Mouse (Mus musculus) forebrain, postnatal 0 days (tissue): ENCODE measurements around the gene Calm1. TPM values are rescaled to one million over a fixed set of nuclear protein-coding genes. Genes with fewer than 3 reads are reported as not detected.

ENCODE experiments used
- ATAC-seq: fragments of 200-750 bp; cut with Nextera tagmentation; 2 replicates; pipeline ENCODE4 v1.8.0; 2017; ENCODE audit warnings: mild to moderate bottlenecking, moderate library complexity
- DNase-seq: peaks from one replicate; pipeline ENCODE4 v3.0.0-alpha.2; 2015
- H3K27ac ChIP-seq: fragments of 300-500 bp; sonication (generic); 2 replicates; pipeline ENCODE4 v1.5.1; 2014; ENCODE audit warnings: low read depth, mild to moderate bottlenecking, antibody characterized with exemption, low read length, moderate library complexity, mixed read lengths
- H3K27me3 ChIP-seq: fragments of 300-500 bp; sonication (generic); 2 replicates; pipeline ENCODE4 v1.6.1; 2014; ENCODE audit warnings: mild to moderate bottlenecking, low read length, mixed read lengths; ENCODE audit not compliant: insufficient read depth
- H3K36me3 ChIP-seq: fragments of 300-500 bp; sonication (generic); 2 replicates; pipeline ENCODE4 v1.6.1; 2014; ENCODE audit warnings: mild to moderate bottlenecking, moderate library complexity; ENCODE audit not compliant: insufficient read depth
- H3K4me1 ChIP-seq: fragments of 300-500 bp; sonication (generic); 2 replicates; pipeline ENCODE4 v1.6.1; 2014; ENCODE audit warnings: antibody characterized with exemption; ENCODE audit not compliant: insufficient read depth
- H3K4me2 ChIP-seq: fragments of 300-500 bp; sonication (generic); 2 replicates; pipeline ENCODE4 v1.6.1; 2014; ENCODE audit warnings: low read depth, mild to moderate bottlenecking, moderate library complexity
- H3K4me3 ChIP-seq: fragments of 300-500 bp; sonication (generic); 2 replicates; pipeline ENCODE4 v1.5.1; 2014; ENCODE audit warnings: low read depth, low read length, mixed read lengths
- H3K9ac ChIP-seq: fragments of 300-500 bp; sonication (generic); 2 replicates; pipeline ENCODE4 v1.6.1; 2014; ENCODE audit warnings: mild to moderate bottlenecking
- H3K9me3 ChIP-seq: fragments of 300-500 bp; sonication (generic); 2 replicates; pipeline ENCODE4 v1.6.1; 2016; ENCODE audit warnings: low read length
- CTCF ChIP-seq: sonication (generic); IDR thresholded peaks from 2 replicates; pipeline ENCODE4 v1.5.1; 2016; ENCODE audit warnings: antibody characterized with exemption, control low read depth, low read depth
- WGBS: fragments of 180-500 bp; shearing (Covaris S2); extraction: QIAGEN DNeasy Blood & Tissue Kit; methylation state at CpG from one replicate; pipeline ENCODE4 v1.1.7; 2014; 5-methylcytosine and 5-hydroxymethylcytosine counted together
- polyA plus RNA-seq: library from polyadenylated mRNA; unstranded; fragments of >200 nt; fragmentation: Nextera tagmentation; extraction: Ambion mirVana; gene quantifications from 2 replicates; pipeline ENCODE4 v1.2.1, GENCODE M21; 2015
- total RNA-seq: library from RNA; depleted of rRNA; stranded (reverse); fragments of >200 nt; gene quantifications from 2 replicates; pipeline ENCODE4 v1.2.3, GENCODE M21; 2014

Gene Calm1
- total and polyA plus RNA-seq, 2 experiments from 2014 or later = 1,041 to 4,009 TPM

DNA sequence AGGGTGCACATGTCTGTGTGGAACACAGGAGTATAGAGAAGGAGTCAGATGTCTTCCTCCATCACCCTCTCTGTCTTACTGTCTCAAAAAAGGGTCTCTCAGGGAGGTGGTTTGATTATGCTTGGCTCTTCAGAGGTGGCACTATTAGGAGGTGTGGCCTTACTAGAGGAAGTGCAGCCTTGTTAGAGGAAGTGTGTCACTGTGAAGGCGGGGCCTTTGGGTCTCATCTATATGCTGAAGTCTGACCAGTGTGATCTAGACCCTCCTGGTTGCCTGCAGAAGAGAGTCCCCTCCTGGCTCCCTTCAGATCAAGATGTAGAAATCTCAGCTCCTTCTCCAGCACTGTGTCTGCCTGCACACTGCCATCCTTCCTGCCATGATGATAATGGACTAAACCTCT is 5.1 kb upstream of the Calm1 start:
- 93% methylated on average over 1 of the region's 1 CpGs for WGBS
- no peaks in the 10 kb centered on the region for H3K36me3 ChIP-seq
- no peaks in the 10 kb centered on the region for H3K27me3 ChIP-seq
- TF ChIP-seq CTCF = no peak
- H3K4me2 ChIP-seq = no peak overlapping the region
- no peak overlapping the region for H3K27ac ChIP-seq
- ATAC-seq = no peak
- H3K4me1 ChIP-seq = peaks cover 5% of the 10 kb centered on the region
- H3K9me3 ChIP-seq = no peaks in the 10 kb centered on the region
- H3K9ac ChIP-seq = no peak overlapping the region
- DNase-seq = no peak
- no peak overlapping the region for H3K4me3 ChIP-seq

DNA sequence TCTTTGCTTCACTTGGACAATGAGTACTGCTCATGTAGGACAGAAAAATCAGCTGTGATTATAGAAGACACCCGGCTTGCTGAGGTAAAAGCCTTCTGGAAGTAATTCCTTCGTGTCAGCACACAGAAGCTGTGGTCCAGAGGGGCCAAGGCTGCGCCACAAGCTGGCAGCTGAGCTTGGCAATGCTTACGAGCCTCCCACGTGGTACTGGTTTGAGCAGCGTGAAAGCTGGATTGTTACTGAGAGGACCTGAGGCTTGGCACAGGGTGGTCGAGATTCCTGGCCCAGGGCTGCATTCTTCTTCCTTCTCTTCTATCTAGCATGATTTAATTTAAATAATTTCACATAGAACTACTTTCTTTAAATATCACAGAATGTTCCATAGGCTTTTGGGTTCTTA is 2.4 kb upstream of the Calm1 start:
- H3K4me2 ChIP-seq = no peak overlapping the region
- H3K4me3 ChIP-seq = no peak overlapping the region
- H3K36me3 ChIP-seq = no peaks in the 10 kb centered on the region
- ATAC-seq = no peak
- 46% methylated on average over 7 of the region's 7 CpGs for WGBS
- no peak overlapping the region for H3K27ac ChIP-seq
- peaks cover 5% of the 10 kb centered on the region for H3K4me1 ChIP-seq
- no peak overlapping the region for H3K9ac ChIP-seq
- no peak for DNase-seq
- H3K27me3 ChIP-seq = no peaks in the 10 kb centered on the region
- no peak for TF ChIP-seq CTCF
- H3K9me3 ChIP-seq = no peaks in the 10 kb centered on the region

DNA sequence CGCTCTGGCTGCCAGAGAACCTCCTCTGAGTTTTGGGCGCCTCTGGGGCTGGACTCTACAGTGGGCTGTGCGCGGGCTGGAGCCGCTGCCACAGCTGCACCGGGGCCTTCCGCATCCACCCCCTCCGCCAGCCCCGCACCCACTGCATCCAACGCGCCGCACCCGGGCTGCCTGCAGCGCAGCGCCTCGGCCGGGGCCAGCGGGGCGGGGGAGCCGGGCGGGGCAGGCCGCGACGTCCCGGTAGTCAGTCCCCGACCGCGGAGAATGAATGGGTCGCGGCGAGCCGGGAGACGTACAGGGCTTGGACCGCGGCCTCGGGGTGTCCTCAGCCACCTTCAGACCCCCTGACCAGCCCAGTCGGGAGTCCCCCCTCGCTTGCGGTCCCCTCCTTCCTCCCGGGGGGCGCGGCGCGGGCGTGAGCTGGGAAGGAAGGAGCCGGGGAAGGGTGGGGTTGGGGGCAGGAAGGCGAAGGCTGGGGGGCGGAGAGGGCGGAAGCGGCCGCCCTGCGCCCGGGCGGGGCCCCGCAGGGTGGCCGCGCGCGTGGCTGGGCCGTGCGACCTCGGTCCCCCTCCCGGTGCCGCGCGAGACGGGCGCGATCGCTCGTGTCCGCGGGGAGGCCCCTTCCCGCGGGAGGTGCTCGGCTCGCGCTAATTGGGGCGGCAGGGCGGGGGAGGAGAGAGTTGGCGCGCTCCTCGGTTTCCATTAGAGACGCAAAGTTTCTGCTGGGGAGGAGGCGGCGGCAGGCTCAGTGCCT is 833 bp downstream of the Calm1 start:
- peaks cover 25% of the 10 kb centered on the region for H3K36me3 ChIP-seq
- no peaks in the 10 kb centered on the region for H3K27me3 ChIP-seq
- WGBS = under 1% methylated on average over 58 of the region's 86 CpGs
- H3K27ac ChIP-seq = peak overlapping the region; percentile 94
- peaks cover 14% of the 10 kb centered on the region for H3K4me1 ChIP-seq
- H3K4me3 ChIP-seq = peak overlapping the region; percentile 97
- TF ChIP-seq CTCF = no peak
- peak overlapping the region; percentile 94 for H3K4me2 ChIP-seq
- no peaks in the 10 kb centered on the region for H3K9me3 ChIP-seq
- ATAC-seq = peak; percentile 75
- peak overlapping the region; percentile 96 for H3K9ac ChIP-seq
- DNase-seq = peak; percentile 76

GRCm38 (mm10) chr12:100200645-100201362 is 1.6 kb downstream of the Calm1 start:
- Histone ChIP-seq H3K9ac (peak overlapping the region; percentile 96), H3K4me3 (peak overlapping the region; percentile 97), H3K9me3 (no peaks in the 10 kb centered on the region), H3K4me1 (peaks cover 14% of the 10 kb centered on the region), H3K4me2 (peak overlapping the region; percentile 94), H3K27ac (peak overlapping the region; percentile 94), H3K27me3 (no peaks in the 10 kb centered on the region), H3K36me3 (peaks cover 32% of the 10 kb centered on the region)
- ATAC-seq (peak; percentile 1; the same call in 1 of the 2 replicates), DNase-seq (peak; percentile 45)
- 3% methylated on average over 28 of the region's 29 CpGs for WGBS
- no peak for TF ChIP-seq CTCF

GRCm38 (mm10) chr12:100201363-100201711 is 2.1 kb downstream of the Calm1 start:
- 12% methylated on average over 4 of the region's 4 CpGs for WGBS
- TF ChIP-seq CTCF = no peak
- ATAC-seq = no peak
- peaks cover 14% of the 10 kb centered on the region for H3K4me1 ChIP-seq
- no peaks in the 10 kb centered on the region for H3K27me3 ChIP-seq
- H3K36me3 ChIP-seq = peaks cover 37% of the 10 kb centered on the region
- H3K27ac ChIP-seq = peak overlapping the region; percentile 94; the same call in 1 of the 2 replicates
- H3K9me3 ChIP-seq = no peaks in the 10 kb centered on the region
- H3K4me3 ChIP-seq = peak overlapping the region; percentile 97
- H3K9ac ChIP-seq = peak overlapping the region; percentile 96
- peak overlapping the region; percentile 94 for H3K4me2 ChIP-seq
- DNase-seq = no peak

GRCm38 (mm10) chr12:100201838-100202237 is 2.6 kb downstream of the Calm1 start:
- H3K27ac ChIP-seq = no peak overlapping the region
- H3K4me3 ChIP-seq = peak overlapping the region; percentile 97
- H3K9me3 ChIP-seq = no peaks in the 10 kb centered on the region
- H3K4me1 ChIP-seq = peaks cover 14% of the 10 kb centered on the region
- H3K4me2 ChIP-seq = peak overlapping the region; percentile 94
- peak; percentile 68 for ATAC-seq
- peak; percentile 98 for DNase-seq
- H3K36me3 ChIP-seq = peaks cover 42% of the 10 kb centered on the region
- peak; percentile 100 for TF ChIP-seq CTCF
- peak overlapping the region; percentile 96 for H3K9ac ChIP-seq
- WGBS = under 1% methylated on average over 13 of the region's 13 CpGs
- H3K27me3 ChIP-seq = no peaks in the 10 kb centered on the region

- no peak overlapping the region for H3K4me3 ChIP-seq
- H3K9me3 ChIP-seq = no peaks in the 10 kb centered on the region
- ATAC-seq (no peak), DNase-seq (no peak)
- no peaks in the 10 kb centered on the region for H3K27me3 ChIP-seq
- no peak overlapping the region for H3K4me2 ChIP-seq
- peaks cover 61% of the 10 kb centered on the region for H3K36me3 ChIP-seq
- no peak overlapping the region for H3K9ac ChIP-seq
- peaks cover 12% of the 10 kb centered on the region for H3K4me1 ChIP-seq
- H3K27ac ChIP-seq = no peak overlapping the region
- TF ChIP-seq CTCF = no peak
- 34% methylated on average over 3 of the region's 3 CpGs for WGBS
Observed at GRCm38 (mm10) chr12:100203759-100204158, 4.5 kb downstream of the Calm1 start.
